Mouse (Mus musculus): ENCODE results near the gene Sympk. TPM values are rescaled to one million over a fixed set of nuclear protein-coding genes. Genes with fewer than 3 reads are reported as not detected.

Sympk gene
- total RNA-seq (2021), result 83.7 and 84.3 TPM in 2 replicates
- long read RNA-seq, experiment 1, full-length matches to known transcripts, result 1 of 4 reads
- long read RNA-seq, experiment 1, partial matches to known transcripts, result 2 of 4 reads
- long read RNA-seq, experiment 1, other reads (novel, unspliced or antisense), result 1 of 4 reads
- long read RNA-seq, experiment 2, full-length matches to known transcripts, result 6 of 9 reads
- long read RNA-seq, experiment 2, partial matches to known transcripts, result 1 of 9 reads
- long read RNA-seq, experiment 2, other reads (novel, unspliced or antisense), result 2 of 9 reads

DNA sequence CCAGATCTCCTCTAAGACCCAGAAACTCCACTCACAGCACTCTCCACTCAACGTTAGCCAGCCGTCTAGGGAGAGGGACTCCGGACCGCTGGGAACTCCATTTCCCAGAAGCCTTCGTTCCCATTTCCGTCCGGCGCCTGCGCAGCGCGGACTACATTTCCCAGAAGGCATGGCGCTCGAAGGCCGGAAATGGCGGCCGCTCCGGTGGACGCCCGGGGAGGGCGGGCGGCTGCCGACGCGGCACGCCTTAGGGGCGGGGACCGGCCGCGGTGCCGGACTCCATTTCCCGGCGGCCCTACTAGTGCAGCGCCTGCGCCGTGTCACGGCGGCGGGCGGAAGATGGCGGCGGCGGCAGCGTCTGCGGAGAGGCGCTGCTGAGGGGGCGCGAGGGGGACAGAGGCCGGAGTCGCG lies at the start of gene Sympk:
TSS of gene Sympk (plus strand) at position 282 of the 411 bp plus-strand sequence.
- peak; percentile 97 for DNase-seq

DNA sequence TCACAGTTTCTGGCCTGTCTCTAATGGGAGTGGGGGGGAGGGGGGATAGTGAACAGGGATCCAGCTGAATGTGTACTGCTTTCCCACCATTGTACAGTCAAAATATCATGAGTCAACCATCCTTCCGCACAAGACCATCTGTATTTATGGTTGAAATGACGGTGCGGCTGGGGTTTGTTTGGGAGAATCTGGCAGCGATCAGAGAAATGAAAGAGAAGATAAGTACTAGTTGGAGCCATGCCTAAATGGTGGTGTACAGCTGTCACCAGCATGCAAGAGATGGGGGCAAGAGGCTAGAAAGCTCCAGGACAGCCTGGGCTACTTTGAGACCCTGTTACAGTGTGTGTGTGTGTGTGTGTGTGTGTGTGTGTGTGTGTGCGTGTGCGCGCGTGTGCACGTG lies 45.8 kb upstream of the Sympk start:
- no peak for DNase-seq

DNA sequence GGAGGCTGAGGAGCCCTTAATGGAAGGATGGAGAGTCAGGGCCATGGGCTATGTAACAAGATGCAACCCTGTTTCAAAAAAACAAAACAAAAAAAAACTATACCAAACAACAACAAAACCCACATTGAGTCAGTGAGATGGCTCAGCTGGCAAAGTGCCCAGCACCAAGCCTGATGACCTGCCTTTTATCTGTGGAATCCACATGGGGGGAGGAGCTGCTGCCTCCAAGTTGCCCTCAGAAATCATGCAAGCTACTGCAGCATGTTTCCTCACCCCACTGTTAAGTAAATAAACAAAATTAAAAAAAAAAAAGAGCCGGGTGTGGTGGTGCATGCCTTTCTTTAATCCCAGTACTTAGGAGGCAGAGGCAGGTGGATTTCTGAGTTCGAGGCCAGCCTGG lies 37.7 kb upstream of the Sympk start:
- DNase-seq, result peak; percentile 46

DNA sequence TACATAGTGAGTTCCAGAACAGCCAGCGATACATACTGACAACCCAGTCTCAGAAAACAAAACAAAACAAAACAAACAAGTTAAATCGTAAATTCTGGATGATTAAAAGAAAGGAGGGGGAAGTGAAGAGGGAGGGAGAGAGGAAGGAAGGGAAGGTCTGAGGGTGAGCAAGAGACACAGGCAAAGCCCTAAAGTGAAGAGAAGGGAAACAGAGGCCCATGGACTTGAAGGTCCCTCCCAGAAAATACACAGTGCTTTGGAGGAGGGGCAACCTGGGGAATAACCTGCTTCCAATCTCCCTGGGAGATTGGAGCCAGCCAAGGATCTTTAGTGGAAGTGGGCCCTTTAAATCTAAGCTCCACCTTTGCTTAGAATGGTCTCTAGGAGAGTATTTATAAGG lies 37.1 kb upstream of the Sympk start, which contains the start of gene Nanos2:
TSS of gene Nanos2 (plus strand) at position 301 of the 400 bp plus-strand sequence.
- no peak for DNase-seq

DNA sequence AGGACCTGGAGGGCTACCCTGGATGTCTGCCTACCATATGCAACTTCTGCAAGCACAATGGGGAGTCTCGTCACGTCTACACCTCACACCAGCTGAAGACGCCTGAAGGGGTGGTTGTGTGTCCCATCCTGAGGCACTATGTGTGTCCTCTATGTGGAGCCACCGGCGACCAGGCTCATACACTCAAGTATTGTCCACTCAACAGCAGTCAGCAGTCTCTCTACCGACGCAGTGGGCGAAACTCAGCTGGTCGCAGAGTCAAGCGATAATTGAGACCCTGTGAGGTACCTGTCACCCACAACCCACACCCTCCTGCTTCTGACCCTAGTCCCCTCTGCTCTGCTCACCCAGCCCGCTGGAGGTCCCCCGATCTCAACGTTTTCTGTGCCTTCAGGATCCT lies 36.4 kb upstream of the Sympk start:
- no peak for DNase-seq

DNA sequence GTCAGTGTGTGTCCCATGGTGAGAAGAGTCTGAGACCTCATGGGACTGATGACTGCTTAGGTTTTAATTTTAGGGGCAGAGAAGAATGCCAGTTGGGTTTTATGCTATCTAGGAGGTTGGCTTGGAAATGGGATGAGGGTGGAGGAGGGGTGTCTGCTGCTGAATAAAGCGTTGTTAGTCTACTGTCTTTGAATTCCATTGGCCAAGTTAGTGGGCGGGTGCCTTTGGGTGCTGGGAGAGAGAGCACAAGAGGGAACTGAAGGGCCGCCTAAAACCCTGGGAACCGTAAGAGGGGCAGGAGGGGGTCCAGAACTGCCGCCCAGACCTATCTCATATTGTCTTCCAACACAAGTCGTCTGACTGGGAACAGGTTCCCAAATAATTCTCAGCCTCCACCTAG lies 35.4 kb upstream of the Sympk start:
- DNase-seq, result no peak

DNA sequence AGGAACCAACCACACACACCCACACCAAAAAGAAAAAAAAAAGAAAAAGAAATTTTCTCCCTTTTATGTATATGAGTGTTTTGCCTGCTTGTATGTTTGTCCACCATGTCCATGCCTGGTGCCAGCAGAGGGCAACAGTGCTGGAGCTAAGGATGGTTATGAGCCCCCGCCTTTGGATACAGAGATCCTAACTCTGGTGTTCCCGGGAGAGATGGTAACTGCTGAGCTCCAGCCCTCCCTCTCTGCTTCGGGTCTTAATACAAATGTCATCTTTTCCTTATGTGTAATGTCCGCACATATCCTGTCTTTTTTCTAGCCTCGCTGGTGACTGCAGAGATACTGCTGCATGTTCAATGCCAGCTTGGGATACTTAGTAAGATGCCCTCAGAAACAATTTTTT lies 34.2 kb upstream of the Sympk start:
- no peak for DNase-seq

DNA sequence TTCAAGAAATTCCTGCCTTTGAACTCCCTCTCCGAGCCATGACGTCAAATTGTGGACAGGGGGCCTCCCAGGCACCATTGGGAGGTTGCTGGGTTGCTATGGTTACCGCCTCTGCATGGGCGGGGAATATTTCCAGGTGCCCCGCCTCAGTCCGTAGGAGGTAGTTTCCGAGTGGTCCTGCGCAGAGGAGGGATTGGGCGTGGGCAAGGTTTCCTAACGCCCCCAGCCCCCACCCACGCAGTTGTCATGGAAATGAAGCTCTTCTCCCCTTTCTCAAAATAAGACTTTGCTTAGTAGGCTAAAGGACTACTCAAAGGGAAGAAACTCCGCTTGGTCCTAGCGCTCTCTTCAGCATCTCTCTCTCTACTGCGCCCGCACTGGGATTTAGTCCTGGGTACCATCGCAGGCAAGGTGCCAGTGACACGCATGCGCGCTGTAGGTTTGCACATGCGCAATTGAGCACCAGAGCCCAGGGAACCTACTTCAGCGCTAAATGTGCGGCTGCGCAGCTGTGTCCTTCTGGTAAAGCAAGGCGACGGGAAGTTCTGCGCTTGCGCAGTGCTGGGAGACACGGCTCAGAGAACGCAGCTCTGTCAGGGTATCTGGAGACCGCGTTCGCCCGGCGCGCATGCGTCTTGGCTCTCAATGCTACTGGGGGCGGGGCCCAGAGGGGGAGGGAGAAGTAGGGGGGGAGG lies 33.4 kb upstream of the Sympk start, which contains the start of gene Mypop:
TSS of gene Mypop (plus strand) at position 645 of the 695 bp plus-strand sequence.
- DNase-seq, result peak; percentile 100

DNA sequence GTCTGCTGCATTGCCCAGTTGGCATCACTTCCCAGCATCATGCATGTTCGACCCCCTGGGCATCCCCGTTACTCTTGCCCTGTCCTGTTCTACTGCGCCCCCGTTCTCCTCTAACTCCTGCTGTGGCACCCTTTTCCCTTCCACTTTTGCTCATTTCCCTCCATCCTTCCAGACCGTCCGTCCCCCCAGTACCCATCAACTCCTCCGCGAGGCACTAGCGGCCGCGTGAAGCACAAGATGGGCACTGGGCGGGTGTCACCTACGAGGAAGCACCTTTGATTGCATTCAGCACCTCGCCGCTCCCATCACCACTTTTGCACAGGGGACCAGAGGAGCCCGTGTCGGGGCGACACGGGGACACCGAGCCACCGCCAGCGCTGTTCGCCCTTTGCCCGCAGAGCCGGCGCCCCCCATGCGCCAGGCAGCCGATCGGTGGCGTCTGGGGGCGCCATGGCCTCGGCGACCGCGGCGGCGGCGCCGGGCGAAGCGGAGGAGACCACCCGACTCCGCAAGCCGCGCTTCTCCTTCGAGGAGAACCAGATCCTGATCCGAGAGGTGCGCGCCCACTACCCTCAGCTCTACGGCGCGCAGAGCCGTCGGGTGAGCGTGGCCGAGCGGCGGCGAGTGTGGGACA lies 32.4 kb upstream of the Sympk start:
- peak; percentile 36 for DNase-seq

DNA sequence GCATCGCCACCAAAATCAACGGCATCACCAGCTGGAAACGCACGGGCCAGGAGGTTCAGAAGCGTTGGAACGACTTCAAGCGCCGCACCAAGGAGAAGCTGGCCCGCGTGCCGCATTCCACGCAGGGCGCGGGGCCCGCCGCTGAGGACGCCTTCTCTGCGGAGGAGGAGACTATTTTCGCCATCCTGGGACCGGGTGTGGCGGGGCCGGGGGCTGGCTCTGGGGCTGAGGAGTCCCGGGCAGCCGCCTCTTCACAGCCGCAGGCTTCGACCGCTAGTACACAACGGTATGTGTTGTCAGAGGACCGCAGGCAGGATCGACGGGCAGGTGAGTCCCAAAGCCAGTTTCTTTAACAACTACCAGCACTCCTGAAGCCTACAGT lies 31.9 kb upstream of the Sympk start:
- DNase-seq, result peak; percentile 52

DNA sequence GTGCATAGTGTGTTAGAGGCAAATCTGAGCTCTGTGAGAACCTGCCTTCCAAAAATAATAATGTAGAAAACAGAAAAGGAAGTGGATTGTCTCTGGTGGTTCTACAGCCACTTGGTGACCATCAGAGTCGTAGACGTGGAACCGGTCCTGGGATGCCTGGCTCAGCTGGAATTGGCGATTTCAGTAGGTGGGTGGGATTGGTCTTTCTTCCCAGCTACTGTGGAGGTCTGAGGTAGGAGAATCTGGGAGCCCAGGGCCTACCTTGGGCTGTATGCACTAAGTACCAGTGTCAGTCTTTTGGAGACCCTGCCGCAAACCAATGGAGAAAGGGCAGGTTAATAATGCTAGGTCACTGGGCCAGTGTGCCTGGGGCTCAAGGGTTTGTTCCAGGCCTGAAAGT lies 31.1 kb upstream of the Sympk start:
- DNase-seq, result no peak

DNA sequence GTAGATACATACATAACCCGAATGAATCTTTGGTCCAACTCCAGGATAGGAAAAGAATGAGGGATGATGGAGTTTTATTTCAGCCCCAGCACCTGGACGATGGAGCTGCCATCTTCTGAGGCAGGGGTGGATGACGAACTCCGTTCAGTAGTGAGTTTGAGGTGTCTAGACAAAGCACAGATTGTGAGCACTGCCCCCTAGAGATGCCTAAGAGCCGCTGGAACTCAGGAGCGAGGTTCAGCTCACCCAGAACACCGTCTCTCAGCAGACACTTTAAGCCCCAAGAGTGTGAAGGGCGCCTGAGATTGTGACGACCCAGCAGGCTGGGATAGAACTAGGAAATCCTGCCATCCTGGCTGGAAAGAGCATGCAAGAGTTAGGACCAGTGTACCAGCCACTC lies 25.3 kb upstream of the Sympk start:
- DNase-seq, result no peak

DNA sequence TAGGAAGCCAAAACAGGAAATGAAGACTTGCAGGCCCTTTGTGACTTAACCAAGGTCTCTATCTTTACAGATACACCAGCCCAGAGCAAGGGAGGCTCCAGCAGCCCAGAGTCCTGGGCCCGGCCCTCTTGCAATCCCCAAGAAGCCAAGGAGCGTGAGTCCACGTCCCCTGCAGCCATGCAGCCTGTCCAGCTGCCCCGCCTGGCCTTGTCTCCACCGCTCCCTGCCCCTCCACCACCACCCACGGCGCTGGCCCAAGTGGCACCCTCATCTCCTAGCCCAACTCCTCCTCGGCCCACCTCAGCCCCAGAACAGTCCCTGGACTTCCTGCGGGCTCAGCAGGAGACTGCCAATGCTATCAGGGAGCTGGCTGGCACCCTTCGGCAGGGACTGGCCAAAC lies 23.8 kb upstream of the Sympk start:
- DNase-seq, result no peak

DNA sequence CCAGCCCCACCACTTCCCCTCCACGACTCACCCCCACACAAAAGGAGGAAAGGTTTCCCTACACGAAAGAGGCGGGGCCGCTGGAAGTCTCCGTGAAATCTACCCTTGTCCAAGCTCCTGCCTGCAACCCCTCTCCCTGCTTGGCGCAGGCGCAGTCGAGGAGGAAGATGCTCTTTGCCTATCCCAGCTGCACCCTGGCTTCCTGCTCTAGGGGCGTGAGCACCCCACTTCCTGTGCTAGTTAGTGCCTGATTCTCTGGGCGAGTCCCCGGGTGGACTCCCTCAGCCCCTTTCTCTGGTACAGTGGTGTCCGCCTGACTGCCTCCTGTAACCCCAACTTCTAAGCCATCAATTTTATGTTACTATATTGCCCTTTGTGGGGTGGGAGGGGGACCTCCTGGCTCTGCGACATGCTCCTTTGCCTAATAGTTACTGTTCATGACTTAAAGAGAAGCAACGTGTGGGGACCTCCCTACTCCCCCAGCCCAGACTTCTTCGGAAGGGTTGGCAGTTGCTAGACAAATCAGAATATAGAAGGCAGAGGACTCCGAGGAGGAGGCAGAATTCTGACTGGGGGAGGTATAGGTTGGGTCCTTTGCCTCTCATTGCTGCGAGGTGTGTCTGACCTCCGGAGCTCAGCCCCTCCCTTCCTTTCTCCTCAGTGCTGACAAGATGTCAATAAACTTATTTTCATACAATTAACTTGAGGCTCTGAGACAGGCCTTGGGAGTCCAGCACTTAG lies 22.9 kb upstream of the Sympk start:
- peak; percentile 83 for DNase-seq

DNA sequence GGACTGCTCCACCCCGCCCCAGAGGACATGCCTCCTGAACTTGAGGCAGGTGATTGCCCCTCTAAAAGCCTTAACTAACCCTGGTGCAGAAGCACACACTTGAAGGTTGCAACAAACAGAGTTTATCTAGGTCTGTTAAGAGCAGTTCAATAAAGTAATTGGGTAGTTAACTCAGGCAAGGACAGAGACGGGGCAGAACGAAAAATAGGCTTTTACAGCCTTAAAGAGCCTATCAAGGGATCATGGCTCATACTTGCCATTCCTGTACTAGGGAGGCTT lies 22.4 kb upstream of the Sympk start:
- no peak for DNase-seq

DNA sequence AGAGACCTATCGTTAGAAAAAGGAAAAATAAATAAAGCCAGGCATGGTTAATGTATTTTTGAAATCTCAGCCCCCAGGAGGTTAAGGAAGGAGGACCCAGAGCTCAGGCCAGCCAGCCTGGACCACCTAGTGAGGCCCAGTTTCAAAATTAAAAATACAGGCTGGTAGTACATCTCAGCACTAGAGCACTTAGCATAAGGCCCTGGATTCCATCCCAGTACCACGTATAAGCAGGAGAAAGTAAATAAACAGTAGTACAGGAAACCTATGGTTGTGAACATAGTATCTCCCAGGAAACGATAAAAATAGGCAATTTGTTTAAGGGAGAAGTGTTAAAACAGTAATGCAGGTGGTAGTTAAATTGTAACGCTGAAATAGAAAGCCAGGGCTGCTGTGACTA lies 22.1 kb upstream of the Sympk start:
- no peak for DNase-seq

DNA sequence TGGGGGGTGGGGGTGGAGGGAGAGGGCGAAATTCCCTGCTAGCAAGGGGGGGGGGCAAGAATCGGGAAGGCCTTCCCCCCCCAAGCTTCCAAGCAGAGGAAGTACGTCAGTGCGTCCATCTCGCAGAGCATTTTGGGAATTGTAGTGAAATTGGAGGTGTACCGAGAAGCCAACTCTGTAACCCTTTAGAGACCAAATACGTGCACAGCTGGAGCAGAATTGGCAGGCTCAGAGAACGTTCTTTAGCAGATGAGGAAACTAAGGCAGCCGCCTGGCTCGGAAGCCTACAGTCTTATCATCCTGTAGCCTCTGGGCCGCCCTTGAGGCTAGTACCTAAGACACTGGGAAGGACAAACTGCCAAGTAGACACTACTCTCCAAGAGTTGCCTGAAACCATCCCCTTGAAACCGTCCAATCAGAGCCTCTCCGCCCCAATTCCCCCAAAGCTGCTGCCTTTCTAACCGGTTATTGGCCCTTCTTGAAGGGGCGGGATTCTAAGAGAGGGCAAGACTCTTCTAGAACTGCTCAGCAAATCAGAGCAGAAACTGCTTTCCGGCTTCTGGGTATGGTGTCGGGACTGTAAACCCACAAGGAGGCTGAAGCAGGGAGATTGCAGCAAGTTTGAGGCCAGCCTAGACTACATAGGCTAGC lies 21.2 kb upstream of the Sympk start:
- DNase-seq, result peak; percentile 85

DNA sequence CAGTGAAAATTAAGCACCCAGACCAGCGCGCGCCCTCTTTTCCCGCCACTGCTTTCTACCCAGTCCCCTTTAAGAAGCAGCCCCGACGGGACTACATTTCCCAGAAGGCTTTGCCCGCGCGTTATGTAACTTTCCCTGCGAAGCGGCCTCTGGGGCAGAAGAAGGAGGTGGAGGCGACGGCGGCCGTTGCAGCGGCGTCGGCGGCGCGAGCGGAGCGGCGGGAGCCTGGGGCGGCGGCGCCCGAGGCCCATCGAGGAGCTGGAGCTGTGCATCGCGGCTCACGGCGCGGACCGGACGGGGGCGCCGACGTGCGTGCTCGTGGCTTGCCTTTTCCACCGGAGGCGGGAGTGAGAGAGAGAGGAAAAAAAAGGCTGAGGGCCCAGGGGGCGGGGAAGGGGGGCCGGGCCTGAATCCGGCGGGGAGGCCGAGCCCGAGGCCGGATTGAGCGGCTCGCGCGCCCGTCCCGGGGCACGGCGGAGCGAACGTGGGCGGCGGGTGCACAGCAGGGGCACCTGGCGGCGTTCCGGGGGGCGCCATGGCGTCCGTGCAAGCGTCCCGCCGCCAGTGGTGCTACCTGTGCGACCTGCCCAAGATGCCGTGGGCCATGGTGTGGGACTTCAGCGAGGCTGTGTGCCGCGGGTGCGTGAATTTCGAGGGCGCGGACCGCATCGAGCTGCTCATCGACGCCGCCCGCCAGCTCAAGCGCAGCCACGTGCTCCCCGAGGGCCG lies 20.1 kb upstream of the Sympk start, which contains the start of gene Irf2bp1:
TSS of gene Irf2bp1 (plus strand) at position 143 of the 729 bp plus-strand sequence.
- peak; percentile 96 for DNase-seq

DNA sequence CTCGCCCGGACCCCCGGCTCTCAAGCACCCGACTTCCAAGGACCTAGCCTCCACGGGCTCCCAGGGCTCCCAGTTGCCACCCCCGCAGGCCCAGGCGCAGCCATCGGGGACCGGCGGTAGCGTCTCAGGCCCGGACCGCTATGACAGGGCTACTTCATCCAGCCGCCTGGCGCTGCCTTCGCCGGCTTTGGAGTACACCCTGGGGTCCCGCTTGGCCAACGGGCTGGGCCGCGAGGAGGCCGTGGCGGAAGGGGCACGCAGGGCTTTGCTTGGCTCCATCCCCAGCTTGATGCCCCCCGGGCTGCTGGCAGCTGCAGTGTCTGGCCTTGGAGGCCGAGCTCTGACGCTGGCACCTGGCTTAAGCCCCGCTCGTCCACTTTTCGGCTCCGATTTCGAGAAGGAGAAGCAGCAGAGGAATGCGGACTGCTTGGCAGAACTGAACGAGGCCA lies 19.5 kb upstream of the Sympk start:
- peak; percentile 72 for DNase-seq

DNA sequence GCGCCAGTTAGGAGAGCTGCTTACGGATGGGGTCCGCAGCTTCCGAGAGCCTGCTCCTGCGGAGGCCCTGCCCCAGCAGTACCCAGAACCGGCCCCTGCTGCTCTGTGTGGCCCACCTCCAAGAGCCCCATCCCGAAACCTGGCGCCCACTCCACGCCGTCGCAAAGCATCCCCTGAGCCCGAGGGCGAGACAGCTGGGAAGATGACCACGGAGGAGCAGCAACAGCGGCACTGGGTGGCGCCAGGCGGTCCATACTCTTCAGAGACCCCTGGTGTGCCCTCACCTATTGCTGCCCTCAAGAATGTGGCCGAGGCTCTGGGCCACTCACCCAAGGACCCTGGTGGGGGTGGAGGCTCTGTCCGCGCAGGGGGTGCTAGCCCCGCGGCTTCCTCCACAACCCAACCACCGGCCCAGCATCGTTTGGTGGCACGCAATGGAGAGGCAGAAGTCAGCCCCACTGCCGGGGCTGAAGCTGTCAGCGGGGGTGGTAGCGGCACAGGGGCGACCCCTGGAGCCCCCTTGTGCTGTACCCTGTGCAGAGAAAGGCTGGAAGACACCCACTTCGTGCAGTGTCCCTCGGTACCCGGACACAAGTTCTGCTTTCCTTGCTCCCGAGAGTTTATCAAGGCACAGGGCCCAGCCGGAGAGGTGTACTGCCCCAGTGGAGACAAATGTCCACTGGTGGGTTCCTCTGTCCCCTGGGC lies 18.6 kb upstream of the Sympk start:
- DNase-seq, result no peak

DNA sequence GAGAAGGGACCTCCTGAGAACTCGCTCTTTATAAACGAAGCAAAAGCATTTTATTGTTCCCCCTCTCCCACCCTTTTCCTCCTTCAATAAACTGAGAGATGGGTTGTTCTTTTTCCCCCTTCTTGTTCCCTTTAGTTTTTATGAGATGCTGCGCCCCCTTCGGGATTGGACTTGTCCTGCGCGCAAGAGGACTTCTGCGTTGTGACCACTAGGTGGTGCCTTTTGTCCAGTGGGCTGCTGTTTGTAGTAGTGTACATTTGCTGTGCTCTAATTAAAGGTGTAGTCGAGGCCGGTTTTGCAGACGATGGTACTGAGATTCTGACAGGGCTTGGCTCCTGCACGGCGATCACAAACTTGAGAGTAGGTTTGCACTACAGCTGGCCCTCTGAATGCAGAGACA lies 17.7 kb upstream of the Sympk start:
- DNase-seq, result peak; percentile 90
